Mouse (Mus musculus): ENCODE results near the gene Vat1.
"Not testable (repeated sequence)": the region's sequence is repeated elsewhere in the genome, so short reads cannot be mapped to it uniquely, and the experiment has no call there.

The Vat1 gene

DNA sequence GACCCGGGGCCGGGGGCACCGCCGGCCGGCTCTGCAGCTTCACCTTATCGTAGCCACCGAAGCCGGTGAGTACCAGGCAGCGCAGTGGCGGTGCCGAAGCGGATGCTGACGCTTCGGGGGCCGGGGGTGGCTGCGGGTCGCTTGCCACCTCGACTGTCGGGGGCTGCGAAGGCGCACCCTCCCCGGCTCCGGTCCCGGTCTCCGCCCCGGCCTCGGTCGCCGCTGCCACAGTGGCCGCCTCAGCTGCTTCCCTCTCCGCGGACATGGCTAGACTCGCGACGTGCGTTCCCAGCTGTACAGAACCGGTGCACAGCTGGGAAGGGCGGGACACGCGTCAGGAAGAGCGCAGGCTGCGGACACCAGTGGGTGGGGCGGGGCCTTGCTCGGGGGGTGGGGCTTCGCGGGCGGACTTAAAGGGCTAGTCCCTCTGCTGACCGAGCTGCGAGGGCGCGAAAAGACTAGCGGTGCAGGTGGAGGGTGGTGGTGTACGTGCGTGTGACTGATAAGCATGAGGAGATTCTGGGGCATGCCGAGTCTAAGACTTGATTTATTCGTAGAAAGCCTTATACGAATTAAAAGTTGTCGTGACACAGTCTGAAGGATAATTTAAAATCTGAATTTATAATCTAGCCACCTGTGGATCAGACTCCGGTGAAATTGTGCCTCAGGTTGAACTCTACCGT is at the start of gene Vat1:
TSS of gene Vat1 (minus strand) at position 362 of the 683 bp plus-strand sequence.
- DNase-seq (ENCODE audit: low read depth, low spot score), result peak; percentile 49

DNA sequence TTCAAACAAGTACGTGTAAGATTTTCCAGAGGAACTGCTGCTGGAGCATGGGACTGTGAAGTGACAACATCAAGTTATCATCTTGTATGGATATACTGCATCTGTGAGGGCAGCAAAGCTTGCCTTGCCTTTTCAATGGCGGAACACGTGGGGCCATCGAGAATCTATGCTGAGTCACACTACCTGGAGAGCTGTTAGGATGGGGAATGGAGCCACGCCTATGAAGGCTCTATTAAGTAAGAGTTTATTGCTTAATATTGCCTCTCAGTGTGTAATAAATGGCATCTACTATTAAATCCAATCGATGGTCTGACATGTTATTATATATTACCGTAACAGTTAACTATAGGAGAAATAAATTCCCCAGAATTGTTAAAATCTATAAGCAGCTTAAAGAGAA is 41.1 kb upstream of the Vat1 start:
- no peak for DNase-seq (ENCODE audit: low read depth, low spot score)

DNA sequence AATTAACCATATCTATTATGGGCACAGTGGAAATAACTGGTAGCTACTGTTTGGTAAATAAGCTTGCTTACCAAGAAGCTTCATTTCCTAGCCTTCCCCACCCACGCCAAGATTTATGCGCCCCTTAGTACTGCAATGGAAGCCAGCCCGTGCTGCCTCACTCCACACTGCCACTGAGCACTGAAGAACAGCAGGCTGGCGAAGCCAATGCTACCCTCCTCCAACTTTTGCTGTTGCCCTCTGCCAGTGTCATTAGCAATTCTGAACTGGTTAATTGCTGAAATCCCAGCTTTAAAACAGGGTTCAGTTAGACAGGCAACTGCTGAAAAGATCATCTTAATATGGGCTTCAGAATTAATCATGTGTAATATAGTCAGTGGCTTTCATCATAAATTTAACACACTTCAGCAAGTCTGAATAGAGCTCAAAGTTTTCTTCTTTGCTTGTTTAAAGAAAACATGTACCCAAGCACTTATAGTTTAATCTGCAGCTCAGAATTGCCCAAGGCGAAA is 40.3 kb upstream of the Vat1 start:
- no peak for DNase-seq (ENCODE audit: low read depth, low spot score)

DNA sequence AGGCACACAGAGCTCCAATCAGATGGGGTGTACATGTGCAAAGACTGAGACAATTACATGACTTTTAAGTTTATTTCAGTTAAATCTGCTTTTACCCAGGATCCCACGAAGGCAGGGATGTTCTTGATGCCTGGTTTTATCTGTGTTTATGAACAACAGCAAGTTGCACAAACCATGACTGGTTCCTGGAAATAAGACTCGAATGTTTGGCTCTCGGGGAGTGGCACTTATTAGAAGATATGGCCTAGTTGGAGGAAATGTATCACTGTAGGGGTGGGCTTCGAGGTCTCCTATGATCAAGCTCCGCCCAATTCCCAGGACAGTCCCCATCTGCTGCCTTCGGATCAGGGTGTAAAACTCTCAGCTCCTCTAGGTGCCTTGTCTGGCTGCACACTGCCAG is 20.1 kb upstream of the Vat1 start:
- no peak for DNase-seq (ENCODE audit: low read depth, low spot score)

DNA sequence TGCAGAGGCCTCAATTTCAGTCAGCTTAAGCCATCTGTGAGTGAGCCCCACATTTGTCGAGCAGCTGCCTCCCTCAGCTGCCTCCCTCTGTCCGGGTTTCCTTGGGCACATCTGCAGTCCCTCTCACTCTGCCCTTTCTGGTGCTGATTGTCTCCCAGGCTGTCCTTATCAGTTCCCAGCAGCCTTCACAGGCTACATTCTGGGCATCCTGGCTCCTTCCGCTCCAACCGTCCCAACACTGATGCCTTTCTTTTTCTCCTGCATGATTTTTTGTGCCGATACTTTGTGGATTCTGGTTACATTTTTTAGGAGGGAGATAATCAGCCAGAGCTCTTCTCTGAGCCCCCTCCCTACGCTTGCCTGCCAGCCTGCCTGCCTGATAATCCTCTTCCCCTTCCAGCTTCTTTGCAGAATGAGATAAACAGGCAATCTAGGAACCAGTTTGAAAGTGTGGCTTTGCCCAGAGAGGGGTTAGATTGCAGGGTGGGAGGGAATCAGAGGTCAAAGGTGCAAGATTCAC is 19.5 kb upstream of the Vat1 start:
- no peak for DNase-seq (ENCODE audit: low read depth, low spot score)

DNA sequence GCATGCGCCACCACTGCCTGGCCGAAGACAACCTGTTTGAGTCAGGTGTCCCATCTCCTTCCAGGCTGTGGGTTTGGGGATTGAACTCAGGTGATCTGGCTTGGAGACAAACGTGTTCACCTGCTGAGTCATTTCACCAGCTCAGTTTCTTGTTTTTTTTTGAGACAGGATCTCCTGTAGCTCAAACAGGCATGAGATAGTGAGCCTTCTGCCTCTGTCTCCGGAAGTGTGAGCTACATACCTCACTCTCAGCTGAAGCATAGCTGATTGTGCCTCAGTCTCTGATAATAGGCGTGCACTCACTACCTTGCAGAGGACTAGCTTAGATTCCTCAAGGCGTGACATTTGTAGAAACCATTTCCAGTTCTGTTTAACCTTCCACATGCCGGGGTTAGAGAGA is 18.8 kb upstream of the Vat1 start:
- DNase-seq (ENCODE audit: low read depth, low spot score), result no peak

DNA sequence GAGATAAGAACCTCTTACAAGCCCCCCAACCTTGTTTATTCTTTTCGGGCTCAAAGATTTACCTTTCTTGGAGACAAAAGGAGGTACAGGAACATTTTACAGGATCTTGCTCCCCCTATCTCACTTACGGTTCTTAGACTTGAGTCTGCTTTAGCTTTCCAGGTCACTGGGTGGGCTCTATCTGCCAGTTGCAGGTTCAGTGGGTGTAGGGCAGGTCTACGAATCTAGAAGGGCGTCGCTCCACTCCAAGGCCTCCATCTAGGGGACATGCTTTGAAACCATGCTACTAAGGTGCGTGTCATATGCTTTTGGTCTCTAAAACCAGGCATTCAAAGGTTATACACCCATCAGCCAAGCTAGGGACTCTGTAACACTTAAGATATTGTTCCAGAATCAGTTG is 18.2 kb upstream of the Vat1 start:
- DNase-seq (ENCODE audit: low read depth, low spot score), result no peak

DNA sequence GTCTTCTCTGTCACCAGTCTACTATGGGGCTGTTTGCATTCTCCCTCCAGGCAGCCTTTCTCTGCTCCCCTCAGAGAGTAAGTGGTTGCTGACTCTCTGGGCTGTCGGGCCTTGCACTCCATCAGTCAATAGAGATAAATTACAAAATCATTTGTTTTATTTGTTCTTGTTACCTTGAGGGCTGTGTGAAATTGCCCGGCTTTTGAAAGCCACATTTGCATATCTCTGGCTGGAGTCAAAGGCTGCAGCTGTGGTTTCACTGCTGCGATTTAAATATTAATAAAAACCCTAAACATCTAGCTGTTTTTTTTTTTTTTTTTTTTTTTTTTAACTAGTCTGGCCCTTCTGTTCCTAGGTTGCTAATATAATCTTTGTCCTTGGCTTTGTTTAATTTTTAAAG is 17.8 kb upstream of the Vat1 start:
- no peak for DNase-seq (ENCODE audit: low read depth, low spot score)

DNA sequence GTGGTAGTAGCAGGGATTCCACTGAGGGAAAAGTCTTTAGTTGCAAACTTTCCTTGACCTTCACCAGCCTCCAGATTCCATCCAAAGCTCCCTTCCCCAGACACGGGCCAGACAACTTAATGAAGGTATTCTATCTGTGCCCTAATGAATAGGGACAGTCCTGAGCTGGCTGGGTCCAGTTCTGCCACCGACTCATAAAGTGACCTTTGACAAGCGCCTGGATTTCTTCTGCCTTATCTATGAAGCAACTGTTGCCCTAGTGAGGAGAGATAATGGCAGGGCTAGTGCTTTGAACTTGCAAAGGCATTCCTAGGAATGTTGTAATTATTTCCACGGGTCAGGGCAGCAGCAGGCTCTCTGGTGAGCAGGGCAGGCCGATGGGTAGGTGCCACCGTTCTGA is 14.9 kb upstream of the Vat1 start:
- DNase-seq (ENCODE audit: low read depth, low spot score), result no peak

DNA sequence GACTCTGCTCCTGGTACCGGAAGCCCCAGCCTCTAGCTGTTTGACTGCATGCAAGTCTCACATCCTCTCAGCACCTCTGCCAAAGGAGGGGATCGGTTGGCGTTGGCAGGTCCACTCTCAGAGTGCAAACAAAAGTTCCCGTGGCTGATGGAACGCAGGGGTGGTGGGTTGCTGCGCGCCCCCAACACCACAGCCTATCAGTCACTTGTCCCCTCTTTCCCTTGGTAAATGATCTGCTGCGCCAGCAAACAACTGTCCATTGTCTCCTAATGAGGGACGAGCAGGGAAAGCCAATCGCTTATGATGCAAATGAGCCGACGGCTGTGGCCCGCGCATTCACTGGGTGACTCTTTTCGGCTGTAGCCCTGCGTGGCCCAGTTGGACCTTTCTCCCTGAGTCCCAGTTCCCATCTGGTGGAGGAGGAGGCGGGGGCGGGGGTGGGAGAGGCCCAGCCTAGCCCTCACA is 13.2 kb upstream of the Vat1 start:
- DNase-seq (ENCODE audit: low read depth, low spot score), result no peak

DNA sequence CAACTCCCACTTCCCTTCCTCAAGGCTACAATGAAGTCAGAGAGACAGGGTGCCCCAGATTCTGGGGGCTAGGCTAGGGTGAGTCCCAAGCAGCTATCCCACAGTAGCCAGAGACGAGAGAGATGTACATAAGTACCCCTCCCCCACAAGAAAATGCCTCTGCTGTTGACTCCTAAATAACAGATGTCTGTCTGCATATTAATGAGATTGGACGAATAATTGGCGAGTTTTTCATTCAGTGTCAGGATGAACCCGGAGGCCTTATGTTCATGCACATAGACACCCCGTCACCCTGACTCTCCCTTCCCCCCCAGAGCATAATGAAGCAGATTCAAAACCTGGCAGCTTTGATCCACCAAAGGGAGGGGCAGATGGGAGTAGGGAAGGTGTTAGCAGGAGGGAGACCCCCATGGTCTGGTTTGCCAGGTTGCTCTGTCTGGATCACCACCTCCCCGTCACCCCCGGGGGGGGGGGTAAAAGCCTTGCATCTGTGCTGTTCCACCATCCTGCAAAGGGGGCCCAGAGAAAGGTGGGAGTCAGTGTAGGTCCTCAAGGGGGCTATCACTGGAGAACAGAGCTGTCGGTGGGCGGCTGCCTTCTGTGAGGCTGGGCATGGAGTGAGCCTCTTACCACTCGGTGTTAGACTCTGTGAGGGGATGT is 11.7 kb upstream of the Vat1 start:
- DNase-seq (ENCODE audit: low read depth, low spot score), result peak; percentile 50

DNA sequence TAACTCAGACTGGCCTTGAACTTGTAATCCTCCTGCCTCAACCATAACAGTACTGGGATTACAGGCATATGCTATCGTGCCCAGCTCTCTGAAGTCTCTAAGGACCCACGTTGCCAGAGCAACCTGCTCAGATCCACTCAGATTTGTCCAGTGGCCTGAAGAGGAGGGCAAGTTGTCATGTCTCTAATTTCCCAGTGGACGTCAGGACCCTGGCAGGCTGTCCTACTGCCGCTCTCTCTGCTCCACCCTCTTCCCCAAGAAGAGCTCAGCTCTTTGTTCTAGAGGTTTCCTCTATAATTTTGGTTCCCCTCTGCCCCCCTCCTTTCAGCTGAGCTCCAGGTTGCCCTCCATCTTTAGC is 11.1 kb upstream of the Vat1 start:
- no peak for DNase-seq (ENCODE audit: low read depth, low spot score)

DNA sequence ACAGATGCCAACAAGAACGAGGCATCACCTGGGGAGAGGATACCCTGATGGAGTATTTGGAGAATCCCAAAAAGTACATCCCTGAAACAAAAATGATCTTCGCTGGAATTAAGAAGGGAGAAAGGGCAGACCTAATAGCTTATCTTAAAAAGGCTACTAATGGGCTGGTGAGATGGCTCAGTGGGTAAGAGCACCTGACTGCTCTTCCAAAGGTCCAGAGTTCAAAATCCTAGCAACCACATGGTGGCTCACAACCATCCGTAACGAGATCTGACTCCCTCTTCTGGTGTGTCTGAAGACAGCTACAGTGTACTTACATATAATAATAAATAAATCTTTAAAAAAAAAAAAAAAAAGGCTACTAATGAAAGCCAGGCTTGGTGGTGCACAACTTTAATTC is 10.3 kb upstream of the Vat1 start:
- DNase-seq (ENCODE audit: low read depth, low spot score), result not testable (repeated sequence)

DNA sequence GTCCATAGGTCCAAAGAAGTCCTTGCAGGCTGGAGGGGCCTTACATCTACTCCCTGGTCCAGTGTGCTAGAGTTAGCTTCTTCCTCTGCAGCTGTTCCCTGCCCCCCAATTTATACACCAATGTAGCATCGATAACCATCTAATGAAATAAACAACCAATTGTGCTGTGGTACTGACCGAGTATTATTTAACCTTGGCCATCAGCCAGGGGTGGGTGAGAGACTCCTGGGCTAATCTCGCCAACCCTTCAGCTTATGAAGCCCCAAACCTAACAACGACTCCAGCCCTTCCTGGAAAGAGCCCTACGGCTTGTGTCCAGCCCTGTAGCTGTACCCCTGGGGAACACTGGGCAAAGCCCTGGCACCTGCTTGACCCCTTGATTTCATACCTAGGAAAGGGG is 8.3 kb upstream of the Vat1 start:
- no peak for DNase-seq (ENCODE audit: low read depth, low spot score)

DNA sequence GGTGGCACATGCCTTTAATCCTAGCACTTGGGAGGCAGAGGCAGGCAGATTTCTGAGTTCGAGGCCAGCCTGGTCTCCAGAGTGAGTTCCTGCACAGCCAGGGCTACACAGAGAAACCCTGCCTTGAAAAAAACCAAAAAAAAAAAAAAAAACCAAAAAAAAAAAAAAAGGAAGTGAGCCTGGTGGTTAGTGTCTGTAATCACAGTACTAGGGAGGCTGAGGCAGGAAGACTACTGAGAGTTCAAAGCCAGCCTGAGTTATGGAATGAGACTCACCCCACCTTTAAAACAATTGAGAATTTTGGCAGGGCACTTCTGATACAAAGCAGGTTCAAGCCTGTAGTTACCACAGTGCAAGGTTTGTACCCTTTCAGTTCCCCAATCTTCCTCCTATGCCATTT is 7.7 kb upstream of the Vat1 start:
- DNase-seq (ENCODE audit: low read depth, low spot score), result not testable (repeated sequence)

DNA sequence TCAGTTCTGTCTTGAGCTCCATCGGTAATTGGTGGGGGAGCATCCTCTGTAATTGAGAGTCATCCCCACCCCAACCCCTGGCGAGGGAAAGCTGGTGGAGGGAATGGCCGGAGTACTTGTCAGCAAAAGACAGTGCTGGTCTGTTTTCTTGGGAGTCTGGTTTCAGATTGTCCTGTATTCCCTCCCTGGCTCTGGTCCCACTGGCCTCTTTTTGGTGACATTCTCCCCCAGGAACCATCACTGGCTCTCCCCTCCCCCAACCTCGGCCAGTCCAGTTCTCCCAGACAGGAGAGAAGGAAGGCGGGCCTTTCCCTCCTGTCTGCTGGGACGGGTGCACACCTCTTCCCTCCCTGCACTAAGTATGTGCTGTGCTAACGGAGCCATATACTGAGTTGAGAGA is 6.3 kb upstream of the Vat1 start:
- DNase-seq (ENCODE audit: low read depth, low spot score), result no peak

DNA sequence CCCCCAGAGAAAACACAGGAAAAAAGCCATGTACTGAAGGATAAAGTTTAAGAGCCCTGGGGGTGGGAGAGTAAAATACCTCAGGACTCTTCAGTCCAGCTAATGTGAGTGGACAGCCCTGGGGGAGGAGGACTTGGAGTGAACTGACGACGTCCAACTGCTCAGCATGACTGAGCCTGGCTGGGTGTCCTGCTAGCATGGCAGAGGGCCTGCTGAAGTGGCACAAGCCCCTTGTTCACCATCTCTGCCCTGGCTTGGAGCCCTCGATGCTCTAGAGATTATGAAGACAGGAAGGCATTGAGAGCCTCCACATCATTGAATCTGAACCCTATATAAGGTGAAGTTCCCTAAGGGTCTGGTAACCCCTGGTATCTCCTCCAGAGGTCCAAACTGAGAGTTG is 5.9 kb upstream of the Vat1 start:
- DNase-seq (ENCODE audit: low read depth, low spot score), result no peak

DNA sequence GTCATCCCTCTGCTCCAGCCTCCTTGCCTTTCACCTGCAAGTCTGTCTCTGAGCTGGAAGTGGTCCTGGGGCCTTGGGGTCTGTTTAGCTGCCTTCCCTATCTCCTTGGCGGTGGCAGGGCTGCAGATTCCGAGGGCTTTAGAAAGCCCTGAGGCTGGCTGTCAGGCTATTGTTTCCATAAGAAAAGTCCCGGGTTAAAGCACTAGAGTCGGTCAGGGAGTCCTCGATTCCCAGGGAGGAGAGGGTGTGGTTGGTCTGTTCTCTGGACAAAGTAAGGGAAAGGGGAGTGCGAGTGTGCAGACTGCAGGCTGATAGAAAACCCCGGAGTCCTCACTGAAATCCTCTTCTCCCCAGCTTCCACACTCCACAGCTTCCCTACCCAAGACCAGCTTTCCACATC is 4.2 kb upstream of the Vat1 start:
- DNase-seq (ENCODE audit: low read depth, low spot score), result no peak

DNA sequence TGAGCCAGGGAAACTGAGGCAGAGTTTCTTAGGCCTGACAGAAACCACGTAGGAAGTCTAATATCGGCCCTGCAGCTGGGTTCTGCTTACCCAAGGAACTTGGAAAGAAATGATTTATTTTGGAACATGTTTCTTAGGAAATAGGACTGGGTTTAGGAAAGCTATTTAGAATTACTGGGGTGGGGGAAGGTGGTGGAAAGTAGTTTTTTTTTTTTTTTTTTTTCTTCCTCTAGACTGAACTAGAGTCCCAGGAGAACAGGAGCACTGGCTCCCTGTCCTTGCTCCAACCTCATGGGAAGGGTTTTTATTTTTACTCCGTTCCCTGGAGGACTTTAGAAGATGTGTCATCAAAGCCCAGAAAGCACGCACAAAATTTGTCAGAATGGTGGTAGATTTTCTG is 3.1 kb upstream of the Vat1 start:
- DNase-seq (ENCODE audit: low read depth, low spot score), result no peak

DNA sequence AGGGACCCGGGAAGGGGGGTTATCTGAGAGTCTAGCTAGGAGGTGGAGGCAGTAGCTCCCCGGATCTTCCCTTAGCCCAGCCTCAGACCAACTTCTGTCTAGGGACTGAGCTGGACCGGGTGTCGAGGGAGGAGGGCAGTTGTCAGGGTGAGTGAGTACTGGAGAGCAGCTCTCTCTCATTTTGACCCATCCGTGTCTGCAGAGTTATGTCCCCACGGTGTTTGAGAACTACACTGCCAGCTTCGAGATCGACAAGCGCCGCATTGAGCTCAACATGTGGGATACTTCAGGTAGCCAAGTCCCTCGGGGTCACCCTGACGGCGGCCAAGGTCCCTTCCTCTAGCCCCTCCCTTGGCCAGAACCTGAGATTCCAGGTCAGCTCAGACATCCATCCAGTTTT is 2.7 kb upstream of the Vat1 start:
- DNase-seq (ENCODE audit: low read depth, low spot score), result no peak

DNA sequence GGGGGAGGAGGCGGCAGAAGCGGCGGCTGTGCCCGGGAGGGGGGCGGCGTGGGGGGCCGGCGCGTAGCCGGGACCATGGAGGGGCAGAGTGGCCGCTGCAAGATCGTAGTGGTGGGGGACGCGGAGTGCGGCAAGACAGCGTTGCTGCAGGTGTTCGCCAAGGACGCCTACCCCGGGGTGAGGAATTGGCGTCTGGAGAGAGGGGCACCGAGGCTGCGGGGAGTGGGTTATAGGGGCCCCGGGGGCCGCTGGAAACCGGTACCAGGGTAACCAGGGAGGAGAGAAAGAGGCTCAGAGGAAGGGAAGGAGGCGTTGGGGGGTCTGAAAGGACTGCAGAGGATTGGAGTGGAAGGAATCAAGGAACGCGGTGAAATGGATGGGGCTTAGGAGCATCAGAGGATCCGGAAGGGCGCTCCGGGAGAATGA is 2.2 kb upstream of the Vat1 start:
- DNase-seq (ENCODE audit: low read depth, low spot score), result no peak

DNA sequence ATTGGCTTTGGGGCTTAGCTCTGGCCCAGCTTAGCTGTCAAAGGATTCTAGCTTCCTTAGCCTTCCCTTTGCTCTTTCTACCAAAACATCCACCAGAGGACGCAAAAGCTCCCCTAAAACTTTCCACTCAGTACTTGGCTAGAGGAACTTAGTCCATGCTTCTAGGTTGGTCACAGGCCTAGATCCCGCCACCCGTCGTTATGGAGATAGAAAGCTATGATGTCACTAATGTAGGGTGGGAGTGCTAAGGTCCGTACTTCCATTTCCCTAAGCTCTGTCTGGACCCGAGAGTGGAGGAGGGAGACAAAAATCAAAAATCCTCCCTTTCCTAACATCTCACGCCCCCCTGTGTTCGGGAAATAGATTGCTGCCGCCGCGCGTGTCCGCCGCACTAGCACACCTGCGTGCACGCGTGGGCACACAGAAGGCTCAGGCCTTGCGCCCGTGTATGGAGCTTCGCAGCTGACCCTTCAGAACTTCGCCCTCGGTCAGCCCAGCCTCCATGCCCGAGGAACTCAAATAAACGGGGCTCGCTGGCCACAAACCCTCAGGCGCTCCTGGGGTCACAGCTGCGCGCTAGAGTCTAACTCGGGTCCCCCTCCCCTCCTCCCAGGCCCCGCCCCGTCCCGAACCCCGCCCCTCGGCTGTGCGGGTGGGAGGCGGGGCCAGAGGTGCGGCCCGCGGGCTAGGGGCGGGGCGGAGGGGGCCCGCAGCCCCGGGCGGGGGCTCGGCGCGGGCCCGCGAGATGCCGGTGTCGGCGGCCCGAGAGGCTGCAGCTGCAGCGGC is 1.6 kb upstream of the Vat1 start:
- peak; percentile 61 for DNase-seq (ENCODE audit: low read depth, low spot score)

Measured in brain, embryonic 18.5 days (tissue).